Mouse (Mus musculus) small intestine, adult 2 months (tissue): ENCODE results near the gene Fam131b.

ENCODE experiments used
- CTCF ChIP-seq: fragments of 200-500 bp; IDR thresholded peaks from 2 replicates; pipeline ENCODE4 v1.5.1; 2012; ENCODE audit warnings: low read depth, mild to moderate bottlenecking, control low read depth, inconsistent platforms, low read length, moderate library complexity, mixed read lengths; ENCODE audit not compliant: insufficient replicate concordance, insufficient read length; ENCODE audit errors: extremely low read depth
- POLR2A ChIP-seq: fragments of 200-500 bp; IDR thresholded peaks from 2 replicates; pipeline ENCODE4 v1.6.1; 2012; ENCODE audit warnings: low read depth, mild to moderate bottlenecking, control low read depth, inconsistent platforms, low read length, moderate library complexity

DNA sequence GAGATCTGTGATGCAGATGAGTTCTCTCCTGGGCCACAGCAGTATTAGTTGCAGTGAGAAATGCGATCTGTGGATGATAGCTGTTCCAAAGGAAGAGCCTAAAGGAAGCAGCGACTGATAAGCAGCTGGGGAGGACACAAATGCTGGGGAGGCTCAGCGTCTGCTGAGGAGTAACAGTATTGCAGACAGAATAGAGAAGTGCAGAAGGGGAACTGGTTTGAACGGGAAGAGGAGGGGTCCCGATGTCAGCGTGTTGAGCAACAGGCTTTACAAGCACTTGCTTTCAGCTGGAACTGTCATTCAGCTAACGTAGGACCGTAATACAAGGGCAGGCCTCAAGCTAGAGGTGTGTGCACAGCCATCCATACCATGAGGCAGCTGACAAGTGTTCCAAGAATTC is 28.7 kb upstream of the Fam131b start:
- TF ChIP-seq CTCF (no peak), POLR2A (no peak)
